Mouse (Mus musculus): ENCODE measurements around the gene Tap2.

DNA sequence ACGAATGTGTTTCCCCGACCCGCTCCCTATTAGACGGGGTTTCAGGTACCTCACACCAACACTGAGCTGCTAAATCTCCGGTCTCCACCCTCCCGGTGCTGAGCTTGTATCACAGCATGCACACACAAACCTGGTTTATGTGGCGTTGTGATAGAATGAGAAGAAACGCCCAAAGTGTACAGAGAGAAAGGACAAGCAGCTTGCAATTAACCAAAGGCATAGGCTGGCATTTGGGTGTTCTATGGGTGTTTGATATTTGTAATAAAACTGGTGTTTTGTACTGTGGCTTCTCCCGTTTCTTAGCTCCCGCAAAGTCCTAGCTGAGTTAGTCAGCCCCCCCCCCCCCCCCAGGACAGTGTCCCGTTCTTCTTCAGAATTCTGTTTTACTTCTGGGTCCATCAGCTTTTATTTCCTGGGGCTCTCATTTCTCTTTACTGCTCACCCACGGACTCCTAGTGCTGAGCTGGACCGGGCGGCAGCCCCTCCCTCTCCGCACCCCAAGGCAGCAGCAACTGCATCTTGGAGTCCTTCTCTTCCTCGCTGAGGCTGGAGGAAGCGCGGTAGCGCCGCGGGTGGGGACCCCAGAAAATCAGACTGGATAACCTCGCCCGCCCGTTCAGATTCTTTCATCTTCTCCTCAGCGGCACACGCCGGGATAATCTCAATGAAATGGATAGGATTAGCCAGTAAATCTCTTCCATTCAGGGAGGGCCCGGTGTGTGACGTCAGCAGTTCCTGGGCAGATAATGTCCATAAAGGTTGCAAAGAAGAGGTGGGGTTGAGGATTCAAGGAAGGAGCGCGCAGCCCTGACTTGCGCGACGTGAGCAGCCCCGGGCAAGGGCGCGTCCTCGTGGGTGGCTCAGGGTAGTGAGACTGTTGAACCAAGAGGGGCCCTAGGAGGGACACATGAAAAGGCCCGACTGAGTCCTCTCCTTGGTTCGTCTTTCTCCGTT is 6.1 kb upstream of the Tap2 start, which contains the start of gene Psmb8:
- TF ChIP-seq CTCF (IDR thresholded peaks at IDR 0.05; ENCODE audit: insufficient read depth, low read depth, low read length) (no peak), POLR2A (IDR thresholded peaks at IDR 0.05; ENCODE audit: insufficient read depth, low read depth, low read length) (no peak)
